In the genomic region with DNA sequence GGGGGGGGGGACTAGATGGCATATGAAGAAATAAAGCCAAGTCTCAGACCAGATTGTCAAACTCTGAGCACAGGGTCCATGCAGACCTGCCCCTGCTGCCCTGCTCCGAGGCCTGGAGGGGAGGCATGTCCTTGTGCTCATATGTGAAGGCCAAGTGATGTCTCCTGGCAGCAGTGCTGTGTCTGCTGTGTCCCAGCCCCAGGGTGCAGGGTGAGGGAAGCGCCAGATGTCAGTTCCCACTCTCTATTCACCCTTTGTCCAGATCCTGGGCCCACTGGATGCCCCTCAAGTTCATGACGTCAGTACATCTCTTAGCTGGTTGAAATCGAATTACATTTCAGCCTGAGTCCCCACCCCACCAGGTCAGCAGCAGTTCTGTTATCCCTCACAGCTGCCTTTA, we compare ENCODE assay signal across 19 mouse cellular contexts. TPM values are rescaled to one million over a fixed set of nuclear protein-coding genes. Genes with fewer than 3 reads are reported as not detected.
DNase-seq lines count a peak whose midpoint lies in the region; ATAC-seq and TF ChIP-seq lines count a peak whose summit lies in the region.
"Had no signal": no experiment of that assay in that cellular context is flagged by ENCODE, and none has a peak within 500 bp of the region (broad histone marks: within the 10 kb centered on the region; RNA-seq: fewer than 3 reads in every experiment).

No protein-coding gene starts in this region.

- no peak overlapping the region for H3K27ac ChIP-seq in forebrain, embryonic 12.5 days
- no peak overlapping the region for H3K27ac ChIP-seq in forebrain, embryonic 16.5 days (ENCODE audit: low read length)
- no peak overlapping the region for H3K27ac ChIP-seq in midbrain, embryonic 13.5 days
- no peak overlapping the region for H3K27ac ChIP-seq in midbrain, postnatal 0 days (ENCODE audit: low read depth, low read length)
- H3K27ac ChIP-seq: embryonic facial prominence, embryonic 12.5 days; heart, adult 2 months; heart, embryonic 15.5 days; hindbrain, embryonic 14.5 days had no signal

- no peak overlapping the region for H3K4me2 ChIP-seq in forebrain, embryonic 12.5 days
- no peak overlapping the region for H3K4me2 ChIP-seq in forebrain, embryonic 16.5 days (ENCODE audit: low read length)
- no peak overlapping the region for H3K4me2 ChIP-seq in midbrain, embryonic 13.5 days (replicated peaks)
- no peak overlapping the region for H3K4me2 ChIP-seq in midbrain, postnatal 0 days (ENCODE audit: low read depth, low read length, poor library complexity, severe bottlenecking)
- H3K4me2 ChIP-seq: embryonic facial prominence, embryonic 12.5 days; heart, embryonic 11.5 days; heart, embryonic 15.5 days; hindbrain, embryonic 14.5 days had no signal

- no peaks in the 10 kb centered on the region for H3K9me3 ChIP-seq in forebrain, embryonic 12.5 days
- no peaks in the 10 kb centered on the region for H3K9me3 ChIP-seq in forebrain, embryonic 16.5 days (ENCODE audit: control insufficient read depth, low read length)
- H3K9me3 ChIP-seq in midbrain, embryonic 13.5 days, result no peaks in the 10 kb centered on the region
- H3K9me3 ChIP-seq in midbrain, postnatal 0 days (ENCODE audit: low read length), result no peaks in the 10 kb centered on the region
- H3K9me3 ChIP-seq: embryonic facial prominence, embryonic 12.5 days; heart, embryonic 15.5 days had no signal

- H3K9ac ChIP-seq in forebrain, embryonic 12.5 days, result 0 out of 2 replicates have a peak overlapping the region, but pooled peaks have one; percentile 9
- no peak overlapping the region for H3K9ac ChIP-seq in forebrain, embryonic 16.5 days (replicated peaks; ENCODE audit: low read depth, low read length)
- peak overlapping the region; percentile 23; the same call in 1 of the 2 replicates for H3K9ac ChIP-seq in midbrain, embryonic 13.5 days (replicated peaks)
- H3K9ac ChIP-seq in midbrain, postnatal 0 days (replicated peaks; ENCODE audit: low read length, poor library complexity, severe bottlenecking), result no peak overlapping the region
- H3K9ac ChIP-seq: embryonic facial prominence, embryonic 12.5 days; forebrain, postnatal 0 days; heart, embryonic 15.5 days; hindbrain, embryonic 14.5 days had no signal

- no peaks in the 10 kb centered on the region for H3K36me3 ChIP-seq in forebrain, embryonic 12.5 days (replicated peaks)
- H3K36me3 ChIP-seq in forebrain, embryonic 16.5 days (ENCODE audit: control insufficient read depth, insufficient read depth), result no peaks in the 10 kb centered on the region
- no peaks in the 10 kb centered on the region for H3K36me3 ChIP-seq in midbrain, embryonic 13.5 days
- H3K36me3 ChIP-seq in midbrain, postnatal 0 days (ENCODE audit: insufficient read depth, low read length), result no peaks in the 10 kb centered on the region
- H3K36me3 ChIP-seq: embryonic facial prominence, embryonic 12.5 days; heart, embryonic 15.5 days had no signal

- peak; percentile 58 to 71 for DNase-seq in adrenal gland, adult (ENCODE audit: inconsistent age in 2 of 2, low spot score in 1 of 2)
- no peak for DNase-seq in adrenal gland, adult 8-10 months
- no peak for DNase-seq in midbrain, postnatal 0 days (ENCODE audit: low spot score)
- peak; percentile 14 for DNase-seq in naive thymus-derived CD4-positive, alpha-beta T cell, adult 2 months (ENCODE audit: low read depth)
- DNase-seq: B cell, adult 2 months; cerebellum, adult 11-12 months; cerebellum, adult 9-10 months; cerebellum, postnatal 25 days; forebrain, postnatal 0 days; gastrocnemius, postnatal 14 days; heart, adult 2 months; heart, postnatal 14 days had no signal

- no peak for TF ChIP-seq CTCF in midbrain, postnatal 0 days (IDR thresholded peaks at IDR 0.05)

- no peak overlapping the region for H3K4me3 ChIP-seq in forebrain, embryonic 12.5 days (replicated peaks)
- no peak overlapping the region for H3K4me3 ChIP-seq in forebrain, embryonic 16.5 days (replicated peaks; ENCODE audit: low read length)
- no peak overlapping the region for H3K4me3 ChIP-seq in midbrain, embryonic 13.5 days (replicated peaks)
- H3K4me3 ChIP-seq in midbrain, postnatal 0 days (ENCODE audit: low read depth, low read length), result no peak overlapping the region
- H3K4me3 ChIP-seq: embryonic facial prominence, embryonic 12.5 days; heart, adult 2 months; heart, embryonic 15.5 days had no signal

- peaks cover 13% of the 10 kb centered on the region; the same call in 1 of the 2 replicates for H3K27me3 ChIP-seq in forebrain, embryonic 12.5 days
- H3K27me3 ChIP-seq in forebrain, embryonic 16.5 days (replicated peaks; ENCODE audit: control insufficient read depth, insufficient read depth, low read length), result no peaks in the 10 kb centered on the region
- H3K27me3 ChIP-seq in midbrain, embryonic 13.5 days, result 0 out of 2 replicates have a peak, but pooled peaks cover 4% of the 10 kb centered on the region
- no peaks in the 10 kb centered on the region for H3K27me3 ChIP-seq in midbrain, postnatal 0 days (ENCODE audit: insufficient read depth, low read length)

- ATAC-seq in forebrain, embryonic 12.5 days (ENCODE audit: low FRiP score), result no peak
- no peak for ATAC-seq in forebrain, embryonic 16.5 days
- no peak for ATAC-seq in midbrain, embryonic 13.5 days
- no peak for ATAC-seq in midbrain, postnatal 0 days (ENCODE audit: low FRiP score)
- ATAC-seq: forebrain, postnatal 0 days had no signal

- H3K4me1 ChIP-seq in forebrain, embryonic 12.5 days, result peaks cover 26% of the 10 kb centered on the region
- H3K4me1 ChIP-seq in forebrain, embryonic 16.5 days (replicated peaks; ENCODE audit: control insufficient read depth, insufficient read depth, low read length), result peaks cover 11% of the 10 kb centered on the region
- H3K4me1 ChIP-seq in midbrain, embryonic 13.5 days (replicated peaks), result peaks cover 35% of the 10 kb centered on the region
- no peaks in the 10 kb centered on the region for H3K4me1 ChIP-seq in midbrain, postnatal 0 days (ENCODE audit: insufficient read depth, low read length)

- 71% methylated on average over 4 of the region's 4 CpGs for WGBS in forebrain, embryonic 12.5 days
- WGBS in forebrain, embryonic 16.5 days, result 71% methylated on average over 4 of the region's 4 CpGs
- WGBS in midbrain, embryonic 13.5 days, result 66% methylated on average over 4 of the region's 4 CpGs
- 57% methylated on average over 4 of the region's 4 CpGs for WGBS in midbrain, postnatal 0 days

RNA-seq across cellular contexts. Expression of a gene that starts 3.6 kb away (rescaled TPM):
- total RNA-seq in adrenal gland, adult 8-10 months (2022), result 10 to 100 TPM; 49.6 to 81.8 (median 63.1) TPM
- polyA plus RNA-seq in forebrain, embryonic 12.5 days (2016; fragmentation: Nextera tagmentation; extraction: Ambion mirVana), result 118 and 122 TPM in 2 replicates
- 77.0 and 81.6 TPM in 2 replicates for polyA plus RNA-seq in forebrain, embryonic 16.5 days (2015; fragmentation: Nextera tagmentation; extraction: Ambion mirVana)
- polyA plus RNA-seq in midbrain, embryonic 13.5 days (2015; fragmentation: Nextera tagmentation; extraction: Ambion mirVana), result 80.3 and 91.8 TPM in 2 replicates
- total RNA-seq in midbrain, postnatal 0 days (2014; rRNA removed), result 160 and 186 TPM in 2 replicates
- polyA plus RNA-seq in midbrain, postnatal 0 days (2015; fragmentation: Nextera tagmentation; extraction: Ambion mirVana), result 46.4 and 48.1 TPM in 2 replicates

Comparison
In these comparisons a context has a peak if more than half of its experiments do, and no peak if none do; other contexts are left out.
1. DNase-seq: peak in adrenal gland, adult (2 of 2) and naive thymus-derived CD4-positive, alpha-beta T cell, adult 2 months (single experiment); none in adrenal gland, adult 8-10 months (single experiment) and midbrain, postnatal 0 days (single experiment).
2. H3K9ac ChIP-seq: peak in forebrain, embryonic 12.5 days (single experiment) and midbrain, embryonic 13.5 days (single experiment); none in forebrain, embryonic 16.5 days (single experiment) and midbrain, postnatal 0 days (single experiment).